Mouse (Mus musculus): ENCODE data around the gene Thpo.

Thpo gene

GRCm38 (mm10) chr16:20724338-20724748 is 10.0 kb downstream of the Thpo start:
- no peak for DNase-seq (ENCODE audit: low read depth, low spot score)

- no peak for DNase-seq (ENCODE audit: low read depth, low spot score)
Observed at GRCm38 (mm10) chr16:20723247-20723646, 11.1 kb downstream of the Thpo start.

- no peak for DNase-seq (ENCODE audit: low read depth, low spot score)
Observed at GRCm38 (mm10) chr16:20722736-20723135, 11.6 kb downstream of the Thpo start.

GRCm38 (mm10) chr16:20721808-20722207 is 12.5 kb downstream of the Thpo start:
- no peak for DNase-seq (ENCODE audit: low read depth, low spot score)

GRCm38 (mm10) chr16:20717978-20718670 is 16.2 kb downstream of the Thpo start:
- peak; percentile 32 for DNase-seq (ENCODE audit: low read depth, low spot score)

GRCm38 (mm10) chr16:20717181-20717977 is 16.9 kb downstream of the Thpo start, which contains the start of the genes Polr2h and Clcn2:
TSS of gene Polr2h (plus strand) at chr16:20717665.
TSS of gene Clcn2 (minus strand) at chr16:20717746.
- peak; percentile 99 for DNase-seq (ENCODE audit: low read depth, low spot score)

- DNase-seq (ENCODE audit: low read depth, low spot score): no peak
Observed at GRCm38 (mm10) chr16:20716841-20717180, 17.5 kb downstream of the Thpo start.

- DNase-seq (ENCODE audit: low read depth, low spot score): peak; percentile 80
Observed at GRCm38 (mm10) chr16:20715976-20716840, 18.1 kb downstream of the Thpo start.

GRCm38 (mm10) chr16:20715566-20715965 is 18.7 kb downstream of the Thpo start:
- no peak for DNase-seq (ENCODE audit: low read depth, low spot score)

- no peak for DNase-seq (ENCODE audit: low read depth, low spot score)
Observed at GRCm38 (mm10) chr16:20715161-20715560, 19.1 kb downstream of the Thpo start.

- DNase-seq (ENCODE audit: low read depth, low spot score): no peak
Observed at GRCm38 (mm10) chr16:20714307-20715080, 19.8 kb downstream of the Thpo start.

GRCm38 (mm10) chr16:20712889-20713288 is 21.4 kb downstream of the Thpo start:
- no peak for DNase-seq (ENCODE audit: low read depth, low spot score)

GRCm38 (mm10) chr16:20712190-20712589 is 22.1 kb downstream of the Thpo start:
- no peak for DNase-seq (ENCODE audit: low read depth, low spot score)

GRCm38 (mm10) chr16:20710810-20711209 is 23.5 kb downstream of the Thpo start:
- no peak for DNase-seq (ENCODE audit: low read depth, low spot score)

GRCm38 (mm10) chr16:20710370-20710769 is 23.9 kb downstream of the Thpo start:
- no peak for DNase-seq (ENCODE audit: low read depth, low spot score)

GRCm38 (mm10) chr16:20708939-20709734 is 25.2 kb downstream of the Thpo start:
- DNase-seq (ENCODE audit: low read depth, low spot score): no peak

- DNase-seq (ENCODE audit: low read depth, low spot score): no peak
Observed at GRCm38 (mm10) chr16:20708220-20708938, 25.9 kb downstream of the Thpo start.

GRCm38 (mm10) chr16:20706407-20707055 is 27.8 kb downstream of the Thpo start:
- DNase-seq (ENCODE audit: low read depth, low spot score): no peak

GRCm38 (mm10) chr16:20705786-20706185 is 28.5 kb downstream of the Thpo start:
- no peak for DNase-seq (ENCODE audit: low read depth, low spot score)

Data from CD4-positive helper T cell, adult 2 months (primary cell).